25 mouse cellular contexts compared by ENCODE assay signal in genomic region chr10:22842113-22842512, GRCm38 (mm10). TPM values are rescaled to one million over a fixed set of nuclear protein-coding genes. Genes with fewer than 3 reads are reported as not detected.
DNase-seq lines count a peak whose midpoint lies in the region; ATAC-seq and TF ChIP-seq lines count a peak whose summit lies in the region.
"Had no signal": no experiment of that assay in that cellular context is flagged by ENCODE, and none has a peak within 500 bp of the region (broad histone marks: within the 10 kb centered on the region; RNA-seq: fewer than 3 reads in every experiment).

No protein-coding gene starts in this region.

- no peaks in the 10 kb centered on the region for H3K4me1 ChIP-seq in forebrain, postnatal 0 days (ENCODE audit: insufficient read depth)
- H3K4me1 ChIP-seq in forebrain, embryonic 10.5 days: peaks cover 18% of the 10 kb centered on the region
- H3K4me1 ChIP-seq in midbrain, embryonic 11.5 days (ENCODE audit: control insufficient read depth, insufficient read depth, low read length): no peaks in the 10 kb centered on the region
- no peaks in the 10 kb centered on the region for H3K4me1 ChIP-seq in midbrain, postnatal 0 days (ENCODE audit: insufficient read depth, low read length)
- H3K4me1 ChIP-seq in cerebellum, adult 2 months (ENCODE audit: control insufficient read depth, insufficient read depth, low read length): no peaks in the 10 kb centered on the region
- H3K4me1 ChIP-seq: forebrain, embryonic 13.5 days; forebrain, embryonic 15.5 days had no signal

- H3K4me2 ChIP-seq in forebrain, postnatal 0 days (ENCODE audit: low read depth): no peak overlapping the region
- no peak overlapping the region for H3K4me2 ChIP-seq in midbrain, embryonic 11.5 days
- no peak overlapping the region for H3K4me2 ChIP-seq in midbrain, postnatal 0 days (ENCODE audit: low read depth, low read length, poor library complexity, severe bottlenecking)
- H3K4me2 ChIP-seq: embryonic facial prominence, embryonic 13.5 days; embryonic facial prominence, embryonic 15.5 days; forebrain, embryonic 13.5 days; forebrain, embryonic 15.5 days had no signal

- H3K27ac ChIP-seq in forebrain, postnatal 0 days (ENCODE audit: low read depth, low read length): no peak overlapping the region
- H3K27ac ChIP-seq in forebrain, embryonic 10.5 days: no peak overlapping the region
- H3K27ac ChIP-seq in midbrain, embryonic 11.5 days (ENCODE audit: low read depth, low read length): no peak overlapping the region
- H3K27ac ChIP-seq in midbrain, postnatal 0 days (ENCODE audit: low read depth, low read length): no peak overlapping the region
- no peak overlapping the region for H3K27ac ChIP-seq in cerebellum, adult 2 months (ENCODE audit: insufficient read depth, low read length)
- H3K27ac ChIP-seq: embryonic facial prominence, embryonic 13.5 days; embryonic facial prominence, embryonic 15.5 days; forebrain, embryonic 13.5 days; forebrain, embryonic 15.5 days had no signal

- H3K9ac ChIP-seq in forebrain, postnatal 0 days: no peak overlapping the region
- no peak overlapping the region for H3K9ac ChIP-seq in midbrain, embryonic 11.5 days (ENCODE audit: low read length)
- H3K9ac ChIP-seq in midbrain, postnatal 0 days (replicated peaks; ENCODE audit: low read length, poor library complexity, severe bottlenecking): no peak overlapping the region
- H3K9ac ChIP-seq: embryonic facial prominence, embryonic 13.5 days; embryonic facial prominence, embryonic 15.5 days; forebrain, embryonic 13.5 days; forebrain, embryonic 15.5 days had no signal

- no peak for ATAC-seq in forebrain, postnatal 0 days
- no peak for ATAC-seq in midbrain, embryonic 11.5 days (ENCODE audit: low FRiP score)
- ATAC-seq in midbrain, postnatal 0 days (ENCODE audit: low FRiP score): no peak
- ATAC-seq: forebrain, embryonic 13.5 days had no signal

- peak; percentile 20 for DNase-seq in forebrain, postnatal 0 days
- DNase-seq in forebrain, embryonic 10.5 days (ENCODE audit: extremely low spot score, low spot score): no peak
- DNase-seq in midbrain, embryonic 11.5 days (ENCODE audit: low spot score, missing footprints): peak; percentile 88
- DNase-seq in midbrain, postnatal 0 days (ENCODE audit: low spot score): no peak
- peak; percentile 19 for DNase-seq in brain, embryonic 14.5 days (ENCODE audit: low read depth)
- DNase-seq in cerebellum, adult 2 months: no peak
- DNase-seq: adrenal gland, adult 2 months; adrenal gland, postnatal 10 days; adrenal gland, postnatal 25 days; cerebellum, adult 11-12 months; cerebellum, adult 8-10 months; cerebellum, adult 9-11 months; cerebellum, postnatal 14 days; cerebellum, postnatal 36 days had no signal

- H3K4me3 ChIP-seq in forebrain, postnatal 0 days (ENCODE audit: low read depth, low read length): no peak overlapping the region
- no peak overlapping the region for H3K4me3 ChIP-seq in forebrain, embryonic 10.5 days
- no peak overlapping the region for H3K4me3 ChIP-seq in midbrain, embryonic 11.5 days (ENCODE audit: low read depth, low read length)
- no peak overlapping the region for H3K4me3 ChIP-seq in midbrain, postnatal 0 days (ENCODE audit: low read depth, low read length)
- no peak overlapping the region for H3K4me3 ChIP-seq in cerebellum, adult 2 months (replicated peaks; ENCODE audit: insufficient read depth, low read depth, low read length)
- H3K4me3 ChIP-seq: embryonic facial prominence, embryonic 13.5 days; embryonic facial prominence, embryonic 15.5 days; erythroblast, embryonic 14.5 days; forebrain, embryonic 13.5 days; forebrain, embryonic 15.5 days had no signal

- WGBS in forebrain, postnatal 0 days: 2% methylated on average over 4 of the region's 4 CpGs
- under 1% methylated on average over 4 of the region's 4 CpGs for WGBS in forebrain, embryonic 10.5 days
- 2% methylated on average over 4 of the region's 4 CpGs for WGBS in midbrain, embryonic 11.5 days
- WGBS in midbrain, postnatal 0 days: 6% methylated on average over 4 of the region's 4 CpGs
- WGBS in cerebellum, adult 2 months: 6% methylated on average over 4 of the region's 4 CpGs

- TF ChIP-seq POLR2A in brain, embryonic 14.5 days (IDR thresholded peaks at IDR 0.05; ENCODE audit: borderline replicate concordance, extremely low read depth, insufficient read depth, insufficient read length, poor library complexity, severe bottlenecking): no peak
- TF ChIP-seq POLR2A in cerebellum, adult 2 months (IDR thresholded peaks at IDR 0.05; ENCODE audit: borderline replicate concordance, insufficient read depth, low read length): no peak

- peaks cover 58% of the 10 kb centered on the region for H3K27me3 ChIP-seq in forebrain, postnatal 0 days (ENCODE audit: insufficient read depth, low read length)
- peaks cover 100% of the 10 kb centered on the region for H3K27me3 ChIP-seq in forebrain, embryonic 10.5 days (ENCODE audit: poor library complexity, severe bottlenecking)
- peaks cover 59% of the 10 kb centered on the region for H3K27me3 ChIP-seq in midbrain, embryonic 11.5 days (ENCODE audit: control insufficient read depth, insufficient read depth, low read length)
- H3K27me3 ChIP-seq in midbrain, postnatal 0 days (ENCODE audit: insufficient read depth, low read length): peaks cover 45% of the 10 kb centered on the region
- H3K27me3 ChIP-seq in cerebellum, adult 2 months (ENCODE audit: control insufficient read depth, insufficient read depth, low read length): peaks cover 4% of the 10 kb centered on the region; the same call in 1 of the 2 replicates

- TF ChIP-seq CTCF in forebrain, postnatal 0 days (IDR thresholded peaks at IDR 0.05; ENCODE audit: low read depth): no peak
- no peak for TF ChIP-seq CTCF in midbrain, postnatal 0 days (IDR thresholded peaks at IDR 0.05)
- no peak for TF ChIP-seq CTCF in brain, embryonic 14.5 days (IDR thresholded peaks at IDR 0.05; ENCODE audit: borderline replicate concordance, extremely low read depth, insufficient read depth, insufficient read length)
- TF ChIP-seq CTCF in cerebellum, adult 2 months (IDR thresholded peaks at IDR 0.05; ENCODE audit: borderline replicate concordance, insufficient read depth, low read depth, low read length): no peak

- H3K9me3 ChIP-seq in forebrain, postnatal 0 days (ENCODE audit: low read length): no peaks in the 10 kb centered on the region
- no peaks in the 10 kb centered on the region for H3K9me3 ChIP-seq in forebrain, embryonic 10.5 days
- no peaks in the 10 kb centered on the region for H3K9me3 ChIP-seq in midbrain, embryonic 11.5 days (ENCODE audit: control insufficient read depth, low read length)
- H3K9me3 ChIP-seq in midbrain, postnatal 0 days (ENCODE audit: low read length): no peaks in the 10 kb centered on the region
- H3K9me3 ChIP-seq: embryonic facial prominence, embryonic 13.5 days; embryonic facial prominence, embryonic 15.5 days; forebrain, embryonic 13.5 days; forebrain, embryonic 15.5 days had no signal

- no peaks in the 10 kb centered on the region for H3K36me3 ChIP-seq in forebrain, postnatal 0 days (ENCODE audit: insufficient read depth)
- no peaks in the 10 kb centered on the region for H3K36me3 ChIP-seq in forebrain, embryonic 10.5 days (replicated peaks)
- no peaks in the 10 kb centered on the region for H3K36me3 ChIP-seq in midbrain, embryonic 11.5 days (ENCODE audit: control insufficient read depth, insufficient read depth, low read length)
- H3K36me3 ChIP-seq in midbrain, postnatal 0 days (ENCODE audit: insufficient read depth, low read length): no peaks in the 10 kb centered on the region
- H3K36me3 ChIP-seq: embryonic facial prominence, embryonic 13.5 days; embryonic facial prominence, embryonic 15.5 days; forebrain, embryonic 15.5 days had no signal

RNA-seq across cellular contexts. Expression of gene Tcf21, which starts 22.1 kb away (rescaled TPM):
- not detected in 2 replicates for total RNA-seq in forebrain, postnatal 0 days (2014; rRNA removed)
- 0.21 and 0.24 TPM in 2 replicates for polyA plus RNA-seq in forebrain, postnatal 0 days (2015; fragmentation: Nextera tagmentation; extraction: Ambion mirVana)
- not detected in 2 replicates for polyA plus RNA-seq in forebrain, embryonic 10.5 days (2016; fragmentation: Nextera tagmentation; extraction: Ambion mirVana)
- 0.11 TPM in 1 of 2 replicates, not detected in the other for polyA plus RNA-seq in midbrain, embryonic 11.5 days (2014; fragmentation: Nextera tagmentation; extraction: Ambion mirVana)
- total RNA-seq in midbrain, postnatal 0 days (2014; rRNA removed): not detected in 2 replicates
- not detected in 2 replicates for polyA plus RNA-seq in midbrain, postnatal 0 days (2015; fragmentation: Nextera tagmentation; extraction: Ambion mirVana)
- polyA plus RNA-seq in brain, embryonic 14.5 days (2012; rRNA removed): 0.44 and 0.96 TPM in 2 replicates
- 0.29 and 0.62 TPM in 2 replicates for polyA plus RNA-seq in cerebellum, adult 2 months (2012; rRNA removed)
- total RNA-seq: common myeloid progenitor, adult 5-6 weeks; ES-E14; MEL had no signal
- polyA plus RNA-seq: C2C12; erythroblast, embryonic 14.5 days; forebrain, embryonic 11.5 days; frontal cortex, adult 2 months had no signal

Comparison
In these comparisons a context has a peak if more than half of its experiments do, and no peak if none do; other contexts are left out.
1. DNase-seq: peak in forebrain, postnatal 0 days (single experiment), midbrain, embryonic 11.5 days (single experiment) and brain, embryonic 14.5 days (single experiment); none in forebrain, embryonic 10.5 days (single experiment), midbrain, postnatal 0 days (single experiment) and cerebellum, adult 2 months (0 of 2).